Mouse (Mus musculus) kidney, embryonic 14.5 days (tissue): ENCODE data around the gene Wnk1. TPM values are rescaled to one million over a fixed set of nuclear protein-coding genes. Genes with fewer than 3 reads are reported as not detected.

Experiments used
- ATAC-seq: fragments of 200-750 bp; cut with Nextera tagmentation; 2 replicates; pipeline ENCODE4 v1.8.0; 2017; ENCODE audit warnings: moderate number of reproducible peaks, mild to moderate bottlenecking, moderate TSS enrichment, moderate library complexity; ENCODE audit not compliant: low FRiP score, low TSS enrichment
- H3K27ac ChIP-seq: fragments of 300-500 bp; sonication (generic); 2 replicates; pipeline ENCODE4 v1.5.1; 2014; ENCODE audit warnings: low read depth, mild to moderate bottlenecking, low read length, moderate library complexity, mixed read lengths
- H3K27me3 ChIP-seq: fragments of 300-500 bp; sonication (generic); 2 replicates; pipeline ENCODE4 v1.6.1; 2014; ENCODE audit warnings: mild to moderate bottlenecking, low read length; ENCODE audit not compliant: control insufficient read depth, insufficient read depth
- H3K36me3 ChIP-seq: fragments of 300-500 bp; sonication (generic); 2 replicates; pipeline ENCODE4 v1.6.1; 2014; ENCODE audit warnings: low read length, mixed read lengths; ENCODE audit not compliant: control insufficient read depth, insufficient read depth
- H3K4me1 ChIP-seq: fragments of 300-500 bp; sonication (generic); 2 replicates; pipeline ENCODE4 v1.6.1; 2014; ENCODE audit warnings: low read length, mixed read lengths; ENCODE audit not compliant: control insufficient read depth, insufficient read depth
- H3K4me2 ChIP-seq: fragments of 300-500 bp; sonication (generic); replicated peaks from 2 replicates; pipeline ENCODE4 v1.6.1; 2014; ENCODE audit warnings: low read depth, mild to moderate bottlenecking, low read length
- H3K4me3 ChIP-seq: fragments of 300-500 bp; sonication (generic); 2 replicates; pipeline ENCODE4 v1.5.1; 2014; ENCODE audit warnings: mild to moderate bottlenecking, low read length
- H3K9ac ChIP-seq: fragments of 300-500 bp; sonication (generic); 2 replicates; pipeline ENCODE4 v1.6.1; 2014; ENCODE audit warnings: low read depth, mild to moderate bottlenecking, low read length, moderate library complexity
- H3K9me3 ChIP-seq: fragments of 300-500 bp; sonication (generic); 2 replicates; pipeline ENCODE4 v1.6.1; 2016; ENCODE audit warnings: low read length; ENCODE audit not compliant: control insufficient read depth
- WGBS: fragments of 180-500 bp; shearing (Covaris S2); extraction: QIAGEN DNeasy Blood & Tissue Kit; methylation state at CpG from one replicate; pipeline ENCODE4 v1.1.7; 2014; 5-methylcytosine and 5-hydroxymethylcytosine counted together
- polyA plus RNA-seq: library from polyadenylated mRNA; unstranded; fragments of >200 nt; fragmentation: Nextera tagmentation; extraction: Ambion mirVana; gene quantifications from 2 replicates; pipeline ENCODE4 v1.2.1, GENCODE M21; 2014

Wnk1 gene
- polyA plus RNA-seq, 1 experiment from 2014 or later, result 74.9 TPM

GRCm38 (mm10) chr6:120024577-120024976 lies 13.9 kb downstream of the Wnk1 start:
- Histone ChIP-seq H3K27me3 (no peaks in the 10 kb centered on the region), H3K36me3 (peaks cover 4% of the 10 kb centered on the region; the same call in 1 of the 2 replicates), H3K4me3 (no peak overlapping the region), H3K9ac (no peak overlapping the region), H3K4me2 (no peak overlapping the region), H3K4me1 (no peaks in the 10 kb centered on the region), H3K27ac (no peak overlapping the region), H3K9me3 (no peaks in the 10 kb centered on the region)
- no peak for ATAC-seq

DNA sequence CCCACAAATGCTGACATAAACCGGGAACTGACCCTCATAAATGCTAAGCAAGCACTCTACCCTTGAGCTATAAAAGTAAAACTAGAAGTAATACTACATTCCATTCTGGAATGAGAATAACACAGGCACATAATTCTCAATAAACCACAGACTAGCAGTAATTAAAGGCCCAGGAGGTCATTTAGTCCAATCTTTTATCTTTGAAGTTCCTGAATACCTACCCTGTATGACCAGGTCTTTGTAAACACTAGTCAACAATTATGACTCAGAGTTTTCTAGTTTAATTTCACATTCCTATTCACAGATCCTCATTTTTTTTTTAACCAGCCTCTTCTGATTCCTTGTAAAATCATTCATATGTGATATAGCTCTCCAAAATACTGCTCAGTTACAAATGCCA lies 14.7 kb downstream of the Wnk1 start:
- Histone ChIP-seq H3K27me3 (no peaks in the 10 kb centered on the region), H3K9me3 (no peaks in the 10 kb centered on the region), H3K27ac (no peak overlapping the region), H3K9ac (no peak overlapping the region), H3K4me1 (no peaks in the 10 kb centered on the region), H3K36me3 (no peaks in the 10 kb centered on the region; the same call in 1 of the 2 replicates), H3K4me3 (no peak overlapping the region), H3K4me2 (no peak overlapping the region)
- 72% methylated on average over 1 of the region's 1 CpGs for WGBS
- ATAC-seq, result no peak

- Histone ChIP-seq H3K9ac (no peak overlapping the region), H3K4me2 (no peak overlapping the region), H3K27ac (no peak overlapping the region), H3K4me1 (no peaks in the 10 kb centered on the region), H3K27me3 (no peaks in the 10 kb centered on the region), H3K9me3 (no peaks in the 10 kb centered on the region), H3K36me3 (no peaks in the 10 kb centered on the region; the same call in 1 of the 2 replicates), H3K4me3 (no peak overlapping the region)
- no peak for ATAC-seq
- WGBS, result 90% methylated on average over 3 of the region's 3 CpGs
These were observed 16.4 kb downstream of the Wnk1 start for GRCm38 (mm10) chr6:120022042-120022441.

- Histone ChIP-seq H3K27ac (no peak overlapping the region), H3K9me3 (no peaks in the 10 kb centered on the region), H3K4me3 (no peak overlapping the region), H3K36me3 (no peaks in the 10 kb centered on the region), H3K9ac (no peak overlapping the region), H3K4me1 (no peaks in the 10 kb centered on the region), H3K4me2 (no peak overlapping the region), H3K27me3 (no peaks in the 10 kb centered on the region)
- 91% methylated on average over 2 of the region's 2 CpGs for WGBS
- ATAC-seq, result no peak
These were observed 18.8 kb downstream of the Wnk1 start for GRCm38 (mm10) chr6:120019697-120020096.

DNA sequence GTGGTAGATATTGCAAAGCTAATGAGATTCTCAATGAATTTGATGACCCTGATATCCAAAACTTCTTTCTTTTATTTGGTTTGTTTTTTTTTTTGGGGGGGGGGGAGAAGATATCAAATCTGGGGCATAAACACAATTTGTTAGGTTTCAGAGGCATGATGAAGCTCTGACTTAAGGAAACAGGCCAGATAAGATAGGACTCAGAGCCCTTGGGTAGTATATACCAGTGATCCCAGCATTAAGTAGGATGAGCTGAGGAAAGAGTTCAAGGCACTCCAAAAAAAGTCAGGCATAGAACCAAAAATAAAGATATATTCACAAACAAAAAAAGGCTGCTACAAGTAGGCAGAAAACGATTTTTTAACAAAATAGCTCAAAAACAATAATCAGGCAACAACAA lies 25.3 kb downstream of the Wnk1 start:
- Histone ChIP-seq H3K4me3 (no peak overlapping the region), H3K9ac (no peak overlapping the region), H3K27me3 (no peaks in the 10 kb centered on the region), H3K4me2 (no peak overlapping the region), H3K9me3 (no peaks in the 10 kb centered on the region), H3K27ac (no peak overlapping the region), H3K4me1 (no peaks in the 10 kb centered on the region), H3K36me3 (no peaks in the 10 kb centered on the region)
- 81% methylated on average over 1 of the region's 1 CpGs for WGBS
- no peak for ATAC-seq

DNA sequence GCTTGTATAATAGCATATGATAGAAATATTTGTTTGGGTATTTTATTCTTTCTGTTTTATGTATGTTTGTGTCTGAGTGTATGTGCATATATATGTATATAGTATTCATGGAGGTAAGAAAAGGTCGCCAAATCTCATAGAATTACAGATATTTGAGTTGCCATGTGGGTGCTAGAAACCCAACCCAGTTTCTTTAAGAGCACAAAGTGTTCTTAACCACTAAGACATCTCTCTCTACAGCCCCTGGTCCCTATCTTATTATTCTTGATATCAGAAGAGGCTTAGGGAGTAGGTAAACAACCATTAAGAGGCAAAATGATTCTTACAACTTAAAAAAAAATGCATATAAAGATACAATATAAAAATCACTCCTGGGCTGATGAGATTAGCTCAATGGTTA lies 27.0 kb downstream of the Wnk1 start:
- no peak for ATAC-seq
- Histone ChIP-seq H3K4me3 (no peak overlapping the region), H3K4me2 (no peak overlapping the region), H3K36me3 (no peaks in the 10 kb centered on the region), H3K4me1 (no peaks in the 10 kb centered on the region), H3K27ac (no peak overlapping the region), H3K27me3 (no peaks in the 10 kb centered on the region), H3K9ac (no peak overlapping the region), H3K9me3 (no peaks in the 10 kb centered on the region)
- 95% methylated on average over 1 of the region's 1 CpGs for WGBS

DNA sequence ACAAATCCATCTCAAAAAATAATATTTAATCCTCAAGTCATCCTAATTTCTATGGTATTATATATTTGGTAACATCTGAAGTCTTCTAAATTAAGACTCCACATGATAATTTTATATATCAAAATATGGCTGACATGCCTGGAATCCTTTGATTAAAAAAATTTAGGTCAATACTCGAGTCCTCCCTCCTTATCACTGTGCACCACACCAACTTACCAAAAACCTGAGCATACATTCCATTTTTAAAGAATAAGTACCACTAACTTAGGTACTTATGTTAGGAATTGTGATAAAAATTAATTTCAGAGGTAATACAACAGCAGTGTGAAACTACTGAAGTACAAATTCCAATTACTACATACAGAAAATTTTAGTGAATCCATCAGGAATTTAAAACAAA lies 27.5 kb downstream of the Wnk1 start:
- Histone ChIP-seq H3K4me3 (no peak overlapping the region), H3K9ac (no peak overlapping the region), H3K36me3 (no peaks in the 10 kb centered on the region), H3K4me2 (no peak overlapping the region), H3K9me3 (no peaks in the 10 kb centered on the region), H3K27me3 (no peaks in the 10 kb centered on the region), H3K4me1 (no peaks in the 10 kb centered on the region), H3K27ac (no peak overlapping the region)
- ATAC-seq, result no peak
- 85% methylated on average over 1 of the region's 1 CpGs for WGBS

DNA sequence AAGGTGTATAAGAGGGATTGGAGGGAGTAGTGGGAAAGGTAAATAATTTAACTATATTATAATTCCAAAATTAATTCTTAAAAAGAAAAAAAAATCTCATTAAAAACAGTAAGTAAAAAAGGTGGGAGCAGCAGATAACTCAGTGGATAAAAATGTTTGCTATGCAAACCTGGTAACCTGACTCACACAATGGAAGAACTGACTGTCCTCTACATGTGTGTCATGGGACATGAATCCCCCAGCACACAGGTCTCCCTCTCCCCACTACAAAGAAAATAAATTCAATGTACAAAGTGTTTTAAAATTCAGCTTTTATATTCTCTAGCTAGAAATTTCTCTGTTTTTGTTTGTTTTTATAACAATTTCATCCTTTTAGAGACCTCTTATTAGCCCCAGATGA lies 27.9 kb downstream of the Wnk1 start:
- no peak overlapping the region for H3K9ac ChIP-seq
- no peaks in the 10 kb centered on the region for H3K27me3 ChIP-seq
- no peak overlapping the region for H3K27ac ChIP-seq
- no peaks in the 10 kb centered on the region for H3K36me3 ChIP-seq
- no peaks in the 10 kb centered on the region for H3K9me3 ChIP-seq
- no peak overlapping the region for H3K4me3 ChIP-seq
- no peak overlapping the region for H3K4me2 ChIP-seq
- ATAC-seq, result no peak
- H3K4me1 ChIP-seq, result no peaks in the 10 kb centered on the region

GRCm38 (mm10) chr6:120001718-120002117 lies 36.8 kb downstream of the Wnk1 start:
- H3K4me2 ChIP-seq, result no peak overlapping the region
- H3K36me3 ChIP-seq, result peaks cover 8% of the 10 kb centered on the region; the same call in 1 of the 2 replicates
- H3K9ac ChIP-seq, result no peak overlapping the region
- no peak overlapping the region for H3K27ac ChIP-seq
- H3K9me3 ChIP-seq, result no peaks in the 10 kb centered on the region
- no peaks in the 10 kb centered on the region for H3K4me1 ChIP-seq
- no peak overlapping the region for H3K4me3 ChIP-seq
- no peak for ATAC-seq
- H3K27me3 ChIP-seq, result no peaks in the 10 kb centered on the region

DNA sequence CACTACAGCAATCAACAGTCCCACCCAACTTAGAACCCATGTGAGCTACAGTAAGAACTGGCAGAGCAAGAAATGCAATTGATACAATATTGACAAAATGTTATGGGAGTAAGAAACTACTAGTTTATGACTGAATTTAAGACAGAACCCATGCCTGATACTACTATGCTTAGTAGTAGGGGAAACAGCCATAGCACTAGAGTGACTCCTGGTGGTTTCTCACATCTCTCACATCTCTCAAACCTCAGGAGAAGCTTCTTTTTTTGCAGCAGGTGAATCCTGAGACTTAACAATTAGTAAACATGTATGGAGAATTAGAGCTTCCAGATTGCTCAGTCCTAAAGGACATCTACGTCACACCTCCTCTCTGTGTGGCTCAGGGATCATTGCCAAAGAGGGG lies 42.0 kb downstream of the Wnk1 start:
- no peak overlapping the region for H3K27ac ChIP-seq
- WGBS, result 92% methylated on average over 1 of the region's 1 CpGs
- H3K36me3 ChIP-seq, result peaks cover 8% of the 10 kb centered on the region; the same call in 1 of the 2 replicates
- H3K4me1 ChIP-seq, result no peaks in the 10 kb centered on the region
- H3K9me3 ChIP-seq, result no peaks in the 10 kb centered on the region
- ATAC-seq, result no peak
- H3K4me2 ChIP-seq, result no peak overlapping the region
- H3K9ac ChIP-seq, result no peak overlapping the region
- no peak overlapping the region for H3K4me3 ChIP-seq
- no peaks in the 10 kb centered on the region for H3K27me3 ChIP-seq
